Mouse (Mus musculus): ENCODE results near the gene Fbxo36.

Gene Fbxo36

GRCm38 (mm10) chr1:84871131-84871530, 31.5 kb downstream of the Fbxo36 start:
- no peak for TF ChIP-seq GATA4 (IDR thresholded peaks at IDR 0.05; ENCODE audit: insufficient replicate concordance, low read length)

DNA sequence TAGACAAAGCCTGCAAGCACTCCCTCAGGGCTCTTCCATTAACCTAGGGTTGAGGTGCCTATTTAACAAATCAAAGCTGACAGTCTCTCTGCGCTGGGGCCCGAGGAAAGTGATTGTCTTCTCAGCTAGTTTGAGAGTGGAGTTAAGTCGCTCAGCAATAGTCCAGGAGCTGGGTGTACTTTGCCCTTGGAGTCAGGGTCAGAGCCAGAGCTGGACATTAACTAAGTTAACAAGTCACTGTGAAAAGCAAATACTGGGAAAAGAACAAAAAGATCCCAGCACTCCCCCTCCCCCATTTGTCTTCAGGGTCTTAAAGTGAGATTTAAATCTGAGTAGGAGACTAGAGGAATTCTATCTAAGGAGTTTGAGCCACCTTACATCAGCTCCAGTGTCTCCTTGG, 32.5 kb downstream of the Fbxo36 start:
- TF ChIP-seq GATA4 (IDR thresholded peaks at IDR 0.05; ENCODE audit: insufficient replicate concordance, low read length) = no peak

DNA sequence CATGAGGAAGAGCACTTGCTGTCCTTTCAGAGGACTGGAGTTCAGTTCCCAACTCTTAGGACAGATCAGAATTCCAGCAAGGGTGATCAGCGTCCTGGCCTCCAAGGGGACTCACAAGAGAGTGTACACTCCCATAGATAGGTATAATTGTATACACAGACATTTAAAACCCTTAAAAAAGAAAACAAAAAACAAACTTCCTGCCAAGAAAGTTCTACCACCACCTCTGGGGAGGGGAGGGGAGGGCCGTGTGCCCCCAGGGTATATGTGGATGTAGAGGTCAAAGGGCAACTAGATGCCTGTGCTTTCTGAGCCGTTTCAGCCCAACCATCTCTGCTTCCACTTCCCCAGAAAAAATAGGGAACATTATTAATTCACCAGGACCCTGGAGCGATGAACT, 33.3 kb downstream of the Fbxo36 start:
- no peak for TF ChIP-seq GATA4 (IDR thresholded peaks at IDR 0.05; ENCODE audit: insufficient replicate concordance, low read length)

GRCm38 (mm10) chr1:84877590-84877989, 37.9 kb downstream of the Fbxo36 start:
- no peak for TF ChIP-seq GATA4 (IDR thresholded peaks at IDR 0.05; ENCODE audit: insufficient replicate concordance, low read length)

GRCm38 (mm10) chr1:84879571-84880120, 40.0 kb downstream of the Fbxo36 start:
- TF ChIP-seq GATA4 (IDR thresholded peaks at IDR 0.05; ENCODE audit: insufficient replicate concordance, low read length) = no peak

GRCm38 (mm10) chr1:84881248-84882065, 41.8 kb downstream of the Fbxo36 start:
- TF ChIP-seq GATA4 (IDR thresholded peaks at IDR 0.05; ENCODE audit: insufficient replicate concordance, low read length) = no peak

- TF ChIP-seq GATA4 (IDR thresholded peaks at IDR 0.05; ENCODE audit: insufficient replicate concordance, low read length) = no peak
Observed at GRCm38 (mm10) chr1:84882066-84882532, 42.5 kb downstream of the Fbxo36 start.

DNA sequence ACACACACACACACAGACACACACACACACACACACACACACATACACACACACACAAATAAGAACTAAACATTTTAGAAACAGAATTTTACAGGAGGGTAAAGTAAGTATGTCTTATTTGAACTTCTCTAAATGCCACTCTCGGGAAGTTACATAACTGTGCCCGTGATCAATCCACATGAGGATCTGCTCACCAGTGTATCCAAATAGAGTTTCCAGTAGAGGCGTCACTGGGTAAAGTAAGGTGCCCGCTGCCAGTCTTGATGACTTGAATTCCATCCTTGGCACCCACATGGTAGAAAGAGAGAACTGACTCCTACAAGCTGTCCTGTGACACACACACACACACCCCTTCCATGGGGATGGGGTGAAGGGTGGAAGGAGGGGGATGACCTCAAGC, 43.3 kb downstream of the Fbxo36 start:
- TF ChIP-seq GATA4 (IDR thresholded peaks at IDR 0.05; ENCODE audit: insufficient replicate concordance, low read length) = no peak

GRCm38 (mm10) chr1:84883889-84884288, 44.2 kb downstream of the Fbxo36 start:
- no peak for TF ChIP-seq GATA4 (IDR thresholded peaks at IDR 0.05; ENCODE audit: insufficient replicate concordance, low read length)

- no peak for TF ChIP-seq GATA4 (IDR thresholded peaks at IDR 0.05; ENCODE audit: insufficient replicate concordance, low read length)
Observed at GRCm38 (mm10) chr1:84885174-84885573, 45.5 kb downstream of the Fbxo36 start.

GRCm38 (mm10) chr1:84885921-84886320, 46.3 kb downstream of the Fbxo36 start:
- TF ChIP-seq GATA4 (IDR thresholded peaks at IDR 0.05; ENCODE audit: insufficient replicate concordance, low read length) = no peak

- no peak for TF ChIP-seq GATA4 (IDR thresholded peaks at IDR 0.05; ENCODE audit: insufficient replicate concordance, low read length)
Observed at GRCm38 (mm10) chr1:84889330-84890004, 49.8 kb downstream of the Fbxo36 start.

GRCm38 (mm10) chr1:84890005-84890393, 50.4 kb downstream of the Fbxo36 start:
- no peak for TF ChIP-seq GATA4 (IDR thresholded peaks at IDR 0.05; ENCODE audit: insufficient replicate concordance, low read length)

DNA sequence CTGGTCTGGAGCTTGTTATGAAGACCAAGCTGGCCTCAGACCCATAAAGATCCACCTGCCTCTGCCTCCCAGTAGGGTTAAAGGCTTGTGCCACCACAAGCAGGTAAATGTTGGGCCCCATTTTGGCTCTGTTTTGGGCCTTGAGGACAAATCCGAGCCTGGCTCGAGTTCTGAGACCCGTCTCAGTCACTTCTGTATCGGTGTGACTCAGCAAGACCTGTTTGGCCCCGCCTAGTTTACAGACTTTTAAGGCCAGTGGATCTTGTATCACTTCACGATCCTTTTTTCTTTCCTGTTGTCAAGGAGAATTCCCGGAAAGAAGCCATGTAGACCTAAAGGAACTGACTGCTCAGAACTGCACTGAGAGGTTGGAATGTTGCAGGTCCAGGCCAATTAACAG, 50.9 kb downstream of the Fbxo36 start:
- TF ChIP-seq GATA4 (IDR thresholded peaks at IDR 0.05; ENCODE audit: insufficient replicate concordance, low read length) = no peak

DNA sequence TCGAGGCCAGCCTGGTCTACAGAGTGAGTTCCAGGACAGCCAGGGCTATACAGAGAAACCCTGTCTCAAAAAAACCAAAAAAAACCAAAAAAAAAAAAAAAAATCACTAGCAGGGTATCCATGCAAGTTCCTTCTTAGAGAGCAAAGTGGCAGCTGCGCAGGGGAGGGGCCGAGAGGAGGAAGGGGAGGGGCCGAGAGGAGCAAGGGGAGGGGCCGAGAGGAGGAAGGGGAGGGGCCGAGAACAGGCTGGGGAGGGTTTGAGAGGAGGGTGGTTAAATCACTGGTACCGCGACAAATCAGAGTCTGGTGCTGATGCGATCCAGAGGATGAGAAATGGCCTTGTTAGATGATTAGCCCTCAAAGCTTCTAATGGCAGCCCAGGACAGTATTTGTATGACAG, 52.1 kb downstream of the Fbxo36 start:
- no peak for TF ChIP-seq GATA4 (IDR thresholded peaks at IDR 0.05; ENCODE audit: insufficient replicate concordance, low read length)

- TF ChIP-seq GATA4 (IDR thresholded peaks at IDR 0.05; ENCODE audit: insufficient replicate concordance, low read length) = no peak
Observed at GRCm38 (mm10) chr1:84897364-84897763, 57.7 kb downstream of the Fbxo36 start.

Measured in liver, adult (tissue).